Mouse (Mus musculus) central nervous system, embryonic 14 days (tissue): ENCODE data around the gene Mc3r. TPM values are rescaled to one million over a fixed set of nuclear protein-coding genes. Genes with fewer than 3 reads are reported as not detected.

ENCODE experiments used
- polyA plus RNA-seq: library from polyadenylated mRNA; depleted of rRNA; stranded (reverse); fragments of >200 nt; gene quantifications from 2 replicates; pipeline ENCODE4 v1.2.3, GENCODE M21; 2012; rRNA removed

Gene Mc3r
- polyA plus RNA-seq = 0.16 and 0.19 TPM in 2 replicates

GRCm38 (mm10) chr2:172248106-172248764 lies at the start of gene Mc3r:
Gene Mc3r, plus strand, starts transcription at chr2:172248492.

Other genes with a start within 250 kb of the Mc3r start
- 10.8 and 11.6 TPM in 2 replicates for gene Cbln4, start 205.0 kb upstream of the Mc3r start, polyA plus RNA-seq
- gene Fam210b, start 97.1 kb downstream of the Mc3r start, polyA plus RNA-seq = 19.7 and 29.5 TPM in 2 replicates
- gene Aurka, start 122.0 kb downstream of the Mc3r start, polyA plus RNA-seq = 32.2 and 41.6 TPM in 2 replicates
- gene Cstf1, start 122.2 kb downstream of the Mc3r start, polyA plus RNA-seq = 40.4 and 43.0 TPM in 2 replicates
- gene Cass4, start 145.3 kb downstream of the Mc3r start, polyA plus RNA-seq = 0.09 and 0.19 TPM in 2 replicates
- gene Rtf2, start 192.1 kb downstream of the Mc3r start, polyA plus RNA-seq = 64.2 and 67.5 TPM in 2 replicates
- not detected in 2 replicates for gene Gcnt7, start 210.1 kb downstream of the Mc3r start, polyA plus RNA-seq
- 0.86 and 0.98 TPM in 2 replicates for gene Fam209, start 224.0 kb downstream of the Mc3r start, polyA plus RNA-seq